Mouse (Mus musculus) heart, postnatal 0 days (tissue): ENCODE measurements at regions not wholly inside any gene's neighbourhood (a gene's known extent, or its start where the extent isn't known, plus 50 kb on each side); places are given as distances from the start of the nearest gene placed in this dataset.
"Not testable (repeated sequence)": the region's sequence is repeated elsewhere in the genome, so short reads cannot be mapped to it uniquely, and the experiment has no call there.

Experiments
- ATAC-seq: fragments of 200-750 bp; cut with Nextera tagmentation; 2 replicates; pipeline ENCODE4 v1.8.0; 2017; ENCODE audit warnings: low read depth, moderate number of reproducible peaks, moderate library complexity; ENCODE audit not compliant: insufficient read depth
- DNase-seq: peaks from one replicate; pipeline ENCODE4 v3.0.0-alpha.2; 2016; ENCODE audit warnings: low spot score
- H3K27ac ChIP-seq: fragments of 300-500 bp; sonication (generic); 2 replicates; pipeline ENCODE4 v1.5.1; 2014; ENCODE audit warnings: low read depth, mild to moderate bottlenecking
- H3K27me3 ChIP-seq: fragments of 300-500 bp; sonication (generic); 2 replicates; pipeline ENCODE4 v1.6.1; 2014; ENCODE audit warnings: low read length, mixed read lengths; ENCODE audit not compliant: control insufficient read depth, insufficient read depth
- H3K36me3 ChIP-seq: fragments of 300-500 bp; sonication (generic); replicated peaks from 2 replicates; pipeline ENCODE4 v1.6.1; 2014; ENCODE audit warnings: low read length, mixed read lengths; ENCODE audit not compliant: control insufficient read depth, insufficient read depth
- H3K4me1 ChIP-seq: fragments of 300-500 bp; sonication (generic); 2 replicates; pipeline ENCODE4 v1.6.1; 2014; ENCODE audit warnings: antibody characterized with exemption; ENCODE audit not compliant: control insufficient read depth, insufficient read depth
- H3K4me2 ChIP-seq: fragments of 300-500 bp; sonication (generic); 2 replicates; pipeline ENCODE4 v1.6.1; 2014; ENCODE audit warnings: low read depth, mild to moderate bottlenecking, low read length, moderate library complexity
- H3K4me3 ChIP-seq: fragments of 300-500 bp; sonication (generic); 2 replicates; pipeline ENCODE4 v1.5.1; 2014; ENCODE audit warnings: low read depth, low read length
- H3K9ac ChIP-seq: fragments of 300-500 bp; sonication (generic); replicated peaks from 2 replicates; pipeline ENCODE4 v1.6.1; 2014; ENCODE audit warnings: low read depth, low read length, mixed read lengths
- H3K9me3 ChIP-seq: fragments of 300-500 bp; sonication (generic); replicated peaks from 2 replicates; pipeline ENCODE4 v1.6.1; 2016; ENCODE audit warnings: low read length; ENCODE audit not compliant: control insufficient read depth
- CTCF ChIP-seq: IDR thresholded peaks from 2 replicates; pipeline ENCODE4 v1.5.1; 2016; ENCODE audit warnings: antibody characterized with exemption, control low read depth, low read depth
- EP300 ChIP-seq: IDR thresholded peaks from 2 replicates; pipeline ENCODE4 v1.6.1; 2016; ENCODE audit warnings: antibody characterized with exemption, low read depth
- WGBS: fragments of 180-500 bp; shearing (Covaris S2); extraction: QIAGEN DNeasy Blood & Tissue Kit; methylation state at CpG from one replicate; pipeline ENCODE4 v1.1.7; 2014; 5-methylcytosine and 5-hydroxymethylcytosine counted together

GRCm38 (mm10) chr13:50906431-50906830, 194.2 kb upstream of the Spin1 start:
- H3K36me3 ChIP-seq, H3K9ac ChIP-seq, DNase-seq, H3K27me3 ChIP-seq, H3K27ac ChIP-seq, ATAC-seq, H3K4me2 ChIP-seq, H3K4me1 ChIP-seq, H3K4me3 ChIP-seq, H3K9me3 ChIP-seq: not testable (repeated sequence)
- WGBS = 77% methylated on average over 6 of the region's 6 CpGs

DNA sequence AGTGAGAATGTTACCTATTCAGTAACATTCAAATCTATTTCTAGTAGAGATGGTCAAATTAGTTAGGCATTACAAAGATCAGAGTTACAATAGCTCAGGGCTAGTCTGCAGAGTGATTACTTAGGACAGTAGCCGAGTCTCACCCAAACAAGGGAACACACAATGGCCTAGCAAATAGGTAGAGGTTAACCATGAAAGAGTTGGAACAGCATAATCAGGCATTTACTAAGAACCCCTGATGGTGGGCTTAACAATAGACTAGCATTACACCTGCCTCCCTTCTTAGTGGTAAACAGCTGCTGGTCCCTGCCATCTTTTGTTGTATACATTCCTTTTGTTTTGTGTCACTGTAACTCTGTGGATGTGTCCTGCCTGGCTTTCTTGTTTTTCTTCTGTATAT, 193.8 kb upstream of the Spin1 start:
- TF ChIP-seq EP300 (no peak), CTCF (no peak)
- Histone ChIP-seq H3K36me3 (no peaks in the 10 kb centered on the region), H3K9ac (no peak overlapping the region), H3K27ac (no peak overlapping the region), H3K27me3 (no peaks in the 10 kb centered on the region), H3K4me3 (no peak overlapping the region), H3K4me1 (no peaks in the 10 kb centered on the region), H3K4me2 (no peak overlapping the region), H3K9me3 (no peaks in the 10 kb centered on the region)
- 79% methylated on average over 1 of the region's 1 CpGs for WGBS
- no peak for ATAC-seq
- no peak for DNase-seq

GRCm38 (mm10) chr13:50912776-50913175, 187.9 kb upstream of the Spin1 start:
- 44% methylated on average over 2 of the region's 2 CpGs for WGBS
- H3K4me3 ChIP-seq, H3K36me3 ChIP-seq, H3K4me2 ChIP-seq, H3K9ac ChIP-seq, H3K4me1 ChIP-seq, H3K27me3 ChIP-seq, H3K27ac ChIP-seq, DNase-seq, ATAC-seq, H3K9me3 ChIP-seq: not testable (repeated sequence)

- ATAC-seq = not testable (repeated sequence)
- WGBS = 63% methylated on average over 3 of the region's 3 CpGs
Measured at GRCm38 (mm10) chr13:50934017-50934416, 166.7 kb upstream of the Spin1 start.

GRCm38 (mm10) chr13:50942561-50942960, 158.1 kb upstream of the Spin1 start:
- Histone ChIP-seq H3K27ac (no peak overlapping the region), H3K4me1 (no peaks in the 10 kb centered on the region), H3K9me3 (no peaks in the 10 kb centered on the region), H3K4me2 (no peak overlapping the region), H3K27me3 (no peaks in the 10 kb centered on the region), H3K36me3 (no peaks in the 10 kb centered on the region), H3K4me3 (no peak overlapping the region), H3K9ac (no peak overlapping the region)
- no peak for DNase-seq
- 72% methylated on average over 3 of the region's 3 CpGs for WGBS
- ATAC-seq = no peak
- no peak for TF ChIP-seq CTCF
- no peak for TF ChIP-seq EP300

More at GRCm38 (mm10) chr13:50934017-50934416, 166.7 kb upstream of the Spin1 start:
- H3K4me2 ChIP-seq, H3K36me3 ChIP-seq, DNase-seq, H3K4me3 ChIP-seq, H3K4me1 ChIP-seq, H3K9ac ChIP-seq, H3K27ac ChIP-seq, H3K27me3 ChIP-seq, H3K9me3 ChIP-seq: not testable (repeated sequence)

DNA sequence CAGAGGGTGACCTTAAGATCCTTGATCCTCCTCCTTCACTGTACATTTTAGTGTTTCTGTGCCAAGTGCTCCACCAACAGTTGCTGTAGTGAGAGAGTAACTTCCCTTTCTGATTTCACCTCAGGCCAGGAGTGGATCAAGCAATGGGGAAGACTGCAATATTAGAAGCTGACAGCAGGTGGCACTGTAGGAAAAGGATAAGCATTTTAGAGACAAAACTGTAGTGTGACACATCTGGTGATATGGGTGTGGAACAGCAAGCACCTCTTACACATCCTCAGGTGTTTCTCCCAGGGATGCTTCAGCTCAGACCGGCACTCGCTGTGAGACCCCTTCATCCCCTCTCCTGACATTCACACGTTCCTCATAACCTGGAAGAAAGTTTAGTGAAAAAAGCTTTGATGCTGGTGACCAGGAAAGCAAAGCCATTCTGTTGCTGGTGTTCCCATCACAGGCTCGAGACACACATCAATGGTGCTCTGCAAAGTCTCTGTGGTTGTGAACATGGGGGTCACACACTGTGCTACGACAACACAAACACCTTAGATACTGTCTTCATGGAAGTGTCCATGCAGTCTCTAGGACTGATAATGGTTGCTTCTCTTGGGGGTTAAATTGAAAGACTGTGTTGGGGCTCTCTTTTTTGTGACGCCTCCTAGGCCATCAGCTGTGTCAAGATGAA, 151.0 kb upstream of the Spin1 start:
- no peaks in the 10 kb centered on the region for H3K4me1 ChIP-seq
- DNase-seq (peak; percentile 46), ATAC-seq (no peak; the same call in 1 of the 2 replicates)
- no peak overlapping the region for H3K4me2 ChIP-seq
- 29% methylated on average over 6 of the region's 6 CpGs for WGBS
- no peaks in the 10 kb centered on the region for H3K36me3 ChIP-seq
- H3K4me3 ChIP-seq = no peak overlapping the region
- TF ChIP-seq CTCF (peak; percentile 95), EP300 (no peak)
- no peak overlapping the region for H3K27ac ChIP-seq
- H3K27me3 ChIP-seq = no peaks in the 10 kb centered on the region
- no peak overlapping the region for H3K9ac ChIP-seq
- no peaks in the 10 kb centered on the region for H3K9me3 ChIP-seq
